Mouse (Mus musculus): Measurements from ENCODE around the gene Smg6. TPM values are rescaled to one million over a fixed set of nuclear protein-coding genes. Genes with fewer than 3 reads are reported as not detected.
A peak's percentile ranks its signal among the peaks of the same experiment; 100 is the strongest.
"Not testable (repeated sequence)": the region's sequence is repeated elsewhere in the genome, so short reads cannot be mapped to it uniquely, and the experiment has no call there.

The Smg6 gene
- polyA plus RNA-seq, 1 experiment from 2014 or later = 17.3 TPM

DNA sequence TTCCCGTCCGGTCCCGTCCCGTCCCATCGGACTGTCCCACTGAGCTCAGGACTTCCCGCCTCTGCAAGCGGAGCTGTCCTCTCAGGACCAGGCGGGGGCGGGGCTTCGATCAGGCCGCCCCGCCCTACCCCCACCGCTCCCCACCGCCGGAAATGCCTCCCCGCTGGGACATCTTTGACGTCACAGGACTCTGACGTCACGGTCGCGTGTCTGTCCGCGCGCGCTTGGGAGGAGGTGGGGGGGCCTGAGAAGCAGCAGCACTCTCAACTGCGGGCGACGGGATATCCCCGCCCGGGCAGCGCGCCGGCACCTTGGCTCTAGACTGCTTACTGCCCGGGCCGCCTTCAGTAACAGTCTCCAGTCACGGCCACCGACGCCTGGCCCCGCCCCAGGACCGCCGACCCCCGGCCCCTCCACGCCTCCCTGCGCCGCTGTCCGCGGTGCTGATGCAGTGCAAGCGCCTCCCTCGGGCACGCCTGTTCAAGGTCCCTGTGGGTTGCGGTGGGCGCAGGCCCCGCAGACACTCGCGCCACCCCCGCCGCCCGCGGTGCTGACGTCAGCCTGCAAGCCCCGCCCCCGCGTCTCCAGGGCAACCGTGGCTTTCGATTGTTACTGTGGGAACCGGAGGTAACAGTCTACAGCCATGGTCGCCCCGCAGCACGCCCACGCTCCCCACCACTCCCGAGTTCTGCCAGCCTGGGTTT is 247.6 kb downstream of the Smg6 start:
- Histone ChIP-seq H3K27me3 (peaks cover 54% of the 10 kb centered on the region), H3K4me1 (peaks cover 60% of the 10 kb centered on the region), H3K4me2 (peak overlapping the region; percentile 92), H3K27ac (no peak overlapping the region), H3K36me3 (no peaks in the 10 kb centered on the region; the same call in 1 of the 2 replicates), H3K9ac (peak overlapping the region; percentile 16; the same call in 1 of the 2 replicates), H3K4me3 (peak overlapping the region; percentile 62), H3K9me3 (no peaks in the 10 kb centered on the region)
- WGBS = under 1% methylated on average over 71 of the region's 71 CpGs
- peak; percentile 63 for ATAC-seq (ENCODE audit: borderline replicate concordance, extremely low read depth, low FRiP score, low TSS enrichment)

DNA sequence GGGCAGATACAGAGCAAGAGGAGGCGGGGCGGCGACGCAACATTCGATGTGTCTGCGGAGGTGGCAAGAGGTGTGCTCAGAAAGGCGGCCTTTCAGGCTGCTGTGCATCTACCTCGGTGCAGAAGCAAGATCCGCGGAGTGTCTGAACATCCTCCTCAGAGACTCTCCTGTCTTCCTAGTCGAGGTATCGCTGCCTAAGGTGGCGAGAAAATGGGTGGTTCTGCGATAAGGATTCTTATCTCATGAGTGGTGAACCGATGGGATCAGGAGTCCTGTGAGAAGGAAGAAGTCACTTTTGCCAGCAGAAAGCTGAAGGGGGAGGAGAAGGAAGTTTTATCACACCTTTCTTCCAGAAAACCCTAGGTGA is 248.2 kb downstream of the Smg6 start:
- 2% methylated on average over 15 of the region's 15 CpGs for WGBS
- no peak for ATAC-seq (ENCODE audit: borderline replicate concordance, extremely low read depth, low FRiP score, low TSS enrichment)
- peak overlapping the region; percentile 62 for H3K4me3 ChIP-seq
- H3K9me3 ChIP-seq = no peaks in the 10 kb centered on the region
- no peak overlapping the region for H3K9ac ChIP-seq
- H3K4me2 ChIP-seq = peak overlapping the region; percentile 92
- no peak overlapping the region for H3K27ac ChIP-seq
- no peaks in the 10 kb centered on the region; the same call in 1 of the 2 replicates for H3K36me3 ChIP-seq
- H3K27me3 ChIP-seq = peaks cover 49% of the 10 kb centered on the region
- H3K4me1 ChIP-seq = peaks cover 55% of the 10 kb centered on the region

DNA sequence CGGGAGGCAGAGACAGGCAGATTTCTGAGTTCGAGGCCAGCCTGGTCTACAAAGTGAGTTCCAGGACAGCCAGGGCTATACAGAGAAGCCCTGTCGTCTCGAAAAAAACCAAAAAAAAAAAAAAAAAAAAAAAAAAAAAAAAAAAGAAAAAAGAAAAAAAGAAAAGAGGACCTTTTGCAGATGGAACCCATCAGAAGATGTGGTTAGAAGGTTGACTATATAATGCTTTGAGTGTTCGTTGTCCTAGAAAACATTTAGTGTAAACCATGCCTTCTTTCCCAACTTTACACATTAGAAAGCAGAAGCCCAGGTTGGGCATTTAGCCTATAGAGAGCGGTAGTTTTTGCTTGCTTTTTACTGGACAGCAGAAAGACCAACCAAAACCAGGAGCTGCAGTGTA is 249.0 kb downstream of the Smg6 start:
- not testable (repeated sequence) for H3K27ac ChIP-seq; ATAC-seq (ENCODE audit: borderline replicate concordance, extremely low read depth, low FRiP score, low TSS enrichment); H3K9ac ChIP-seq; H3K4me3 ChIP-seq; H3K36me3 ChIP-seq; H3K9me3 ChIP-seq
- Histone ChIP-seq H3K4me1 (peaks cover 54% of the 10 kb centered on the region), H3K4me2 (peak overlapping the region; percentile 92; the same call in 1 of the 2 replicates), H3K27me3 (peaks cover 41% of the 10 kb centered on the region)
- WGBS = 66% methylated on average over 6 of the region's 6 CpGs

DNA sequence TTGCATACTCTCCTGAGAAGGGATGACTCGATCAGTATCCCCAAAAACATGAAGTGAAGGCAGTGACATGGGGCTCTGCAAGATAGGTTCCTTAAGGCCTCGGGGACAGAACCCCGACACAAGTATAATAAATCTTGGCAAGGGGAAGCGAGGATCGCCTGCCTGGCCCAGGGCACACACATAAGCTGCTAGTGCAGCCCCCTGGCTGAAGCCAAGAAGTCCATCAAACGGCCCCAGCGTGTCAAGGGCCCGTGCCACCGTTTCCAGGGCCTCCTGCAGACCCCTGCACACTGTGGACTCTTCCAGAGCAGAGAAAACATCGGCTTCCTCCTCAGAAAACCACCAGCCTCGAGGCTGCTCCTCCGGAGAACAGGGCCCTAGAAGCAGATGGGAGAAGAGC is 252.4 kb downstream of the Smg6 start:
- ATAC-seq (ENCODE audit: borderline replicate concordance, extremely low read depth, low FRiP score, low TSS enrichment) = no peak
- peaks cover 13% of the 10 kb centered on the region for H3K36me3 ChIP-seq

DNA sequence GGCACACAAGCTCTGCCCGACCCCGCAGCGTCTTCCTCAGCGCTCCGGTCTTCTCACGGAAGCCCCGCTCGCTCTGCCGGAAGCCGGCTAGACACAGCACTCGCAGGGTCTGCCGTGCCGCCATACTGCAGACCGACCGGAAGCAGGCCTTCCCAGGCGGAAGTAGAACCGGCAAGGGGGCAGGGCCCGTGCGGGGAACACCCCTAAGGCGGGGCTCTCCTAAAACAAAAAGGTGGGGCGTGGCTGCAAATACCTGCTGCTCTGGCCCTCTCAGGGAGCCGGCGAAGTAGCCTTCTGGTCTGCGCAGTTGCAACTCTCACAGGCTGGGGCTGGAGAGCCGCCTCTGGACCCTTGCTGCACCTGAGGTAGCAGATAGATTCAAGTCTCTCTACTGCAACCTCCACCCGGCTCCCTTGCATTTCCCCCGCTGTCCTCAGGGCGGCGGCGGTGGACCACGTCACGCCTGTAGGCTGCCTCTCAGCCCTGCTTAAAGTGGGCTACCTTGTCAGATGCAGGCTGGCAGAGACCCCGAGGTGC is 253.1 kb downstream of the Smg6 start, which contains the start of gene Ovca2:
Ovca2 (minus strand) TSS at position 164 of the 537 bp plus-strand sequence.
- Histone ChIP-seq H3K9me3 (no peaks in the 10 kb centered on the region), H3K27me3 (no peaks in the 10 kb centered on the region), H3K4me3 (peak within 1 kb of the TSS; percentile 78), H3K4me1 (peaks cover 21% of the 10 kb centered on the region), H3K36me3 (peaks cover 20% of the 10 kb centered on the region), H3K4me2 (peak within 1 kb of the TSS; percentile 82), H3K27ac (peak within 1 kb of the TSS; percentile 82), H3K9ac (peak within 1 kb of the TSS; percentile 74)
- ATAC-seq (ENCODE audit: borderline replicate concordance, extremely low read depth, low FRiP score, low TSS enrichment) = peak; percentile 94
- under 1% methylated on average over 32 of the region's 33 CpGs for WGBS

More for the DNA sequence above, 252.4 kb downstream of the Smg6 start:
- Histone ChIP-seq H3K4me1 (peaks cover 28% of the 10 kb centered on the region), H3K9me3 (no peaks in the 10 kb centered on the region), H3K9ac (peak overlapping the region; percentile 74), H3K4me3 (peak overlapping the region; percentile 78), H3K27ac (peak overlapping the region; percentile 82), H3K4me2 (peak overlapping the region; percentile 82), H3K27me3 (peaks cover 7% of the 10 kb centered on the region)
- WGBS = 43% methylated on average over 12 of the region's 12 CpGs

DNA sequence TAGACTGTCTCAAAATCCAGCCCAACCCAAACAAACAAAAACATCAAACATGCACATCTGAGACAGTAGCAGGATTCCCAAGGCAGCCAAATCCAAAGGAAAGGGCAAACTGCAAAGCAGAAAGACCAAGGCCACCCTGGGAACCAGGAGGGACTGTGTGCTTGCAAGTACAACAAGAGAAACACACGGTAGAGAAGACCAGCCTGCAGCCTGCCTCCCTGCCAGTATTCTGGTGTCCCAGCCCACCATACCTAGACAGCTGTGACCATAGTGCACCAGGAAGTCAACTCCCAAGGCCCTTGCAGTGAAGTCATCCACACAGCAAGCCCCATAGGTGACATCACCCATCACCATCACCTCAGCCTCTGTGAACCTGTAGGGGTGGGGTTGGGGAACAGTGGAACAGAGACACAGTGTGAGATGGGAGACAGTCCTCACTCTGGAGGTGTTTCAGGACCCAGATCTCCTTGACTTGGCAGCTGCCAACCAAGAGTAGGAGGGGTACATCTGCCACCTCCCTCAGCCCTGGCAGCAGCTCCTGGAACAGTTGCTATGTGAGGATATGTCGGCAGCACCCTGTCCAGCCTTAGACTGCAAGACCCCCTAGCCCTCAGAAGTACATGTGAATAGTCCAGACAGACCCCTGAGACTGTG is 258.4 kb downstream of the Smg6 start:
- H3K27me3 ChIP-seq = no peaks in the 10 kb centered on the region
- no peak overlapping the region for H3K27ac ChIP-seq
- peaks cover 21% of the 10 kb centered on the region; the same call in 1 of the 2 replicates for H3K36me3 ChIP-seq
- peaks cover 7% of the 10 kb centered on the region for H3K4me1 ChIP-seq
- no peak for ATAC-seq (ENCODE audit: borderline replicate concordance, extremely low read depth, low FRiP score, low TSS enrichment)
- no peak overlapping the region for H3K4me2 ChIP-seq
- H3K4me3 ChIP-seq = no peak overlapping the region
- no peak overlapping the region for H3K9ac ChIP-seq
- H3K9me3 ChIP-seq = no peaks in the 10 kb centered on the region
- 75% methylated on average over 2 of the region's 2 CpGs for WGBS

DNA sequence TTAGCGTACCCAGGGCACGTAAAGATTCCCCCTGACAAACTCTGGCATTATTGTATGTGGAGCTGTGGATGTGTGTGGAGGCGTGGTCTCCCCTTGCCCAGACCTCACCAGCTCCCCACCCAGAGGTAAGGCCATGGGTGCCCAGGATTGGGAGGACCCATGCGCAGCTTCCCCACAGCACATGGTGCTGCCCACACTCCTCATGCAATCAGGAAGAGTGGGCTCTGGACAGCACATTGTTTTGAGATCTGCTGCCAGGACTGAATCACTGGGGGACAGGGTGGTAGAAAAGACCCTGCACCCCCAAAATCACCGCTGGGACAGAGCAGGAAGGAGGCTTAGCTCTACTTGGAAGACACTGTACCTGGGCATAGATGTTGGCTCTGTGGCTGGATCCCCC is 258.9 kb downstream of the Smg6 start:
- H3K4me2 ChIP-seq = no peak overlapping the region
- peaks cover 21% of the 10 kb centered on the region; the same call in 1 of the 2 replicates for H3K36me3 ChIP-seq
- H3K4me1 ChIP-seq = peaks cover 7% of the 10 kb centered on the region
- 82% methylated on average over 5 of the region's 5 CpGs for WGBS
- H3K27me3 ChIP-seq = no peaks in the 10 kb centered on the region
- no peak overlapping the region for H3K27ac ChIP-seq
- ATAC-seq (ENCODE audit: borderline replicate concordance, extremely low read depth, low FRiP score, low TSS enrichment) = no peak
- H3K4me3 ChIP-seq = no peak overlapping the region
- no peak overlapping the region for H3K9ac ChIP-seq
- H3K9me3 ChIP-seq = no peaks in the 10 kb centered on the region

DNA sequence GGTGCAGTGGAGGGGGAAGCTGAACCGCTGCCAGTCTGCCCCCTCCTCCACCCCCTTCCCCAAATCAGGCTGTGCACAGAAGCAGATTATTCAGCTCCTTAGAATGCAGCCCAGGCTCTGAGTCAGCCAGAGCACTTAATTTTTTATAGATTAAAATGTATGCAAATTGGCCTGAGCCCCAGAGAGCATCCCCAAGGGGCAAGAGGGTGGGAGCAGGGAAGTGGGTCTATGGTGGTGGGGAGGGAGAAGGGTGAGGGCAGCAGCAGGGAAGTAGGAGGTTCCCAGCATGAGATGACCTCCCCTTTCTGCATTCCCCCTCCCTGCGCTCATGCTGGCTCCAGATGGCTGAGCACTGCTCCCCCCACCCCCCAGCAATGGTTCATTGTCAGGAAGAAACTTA is 259.4 kb downstream of the Smg6 start:
- peaks cover 21% of the 10 kb centered on the region; the same call in 1 of the 2 replicates for H3K36me3 ChIP-seq
- 59% methylated on average over 2 of the region's 2 CpGs for WGBS

DNA sequence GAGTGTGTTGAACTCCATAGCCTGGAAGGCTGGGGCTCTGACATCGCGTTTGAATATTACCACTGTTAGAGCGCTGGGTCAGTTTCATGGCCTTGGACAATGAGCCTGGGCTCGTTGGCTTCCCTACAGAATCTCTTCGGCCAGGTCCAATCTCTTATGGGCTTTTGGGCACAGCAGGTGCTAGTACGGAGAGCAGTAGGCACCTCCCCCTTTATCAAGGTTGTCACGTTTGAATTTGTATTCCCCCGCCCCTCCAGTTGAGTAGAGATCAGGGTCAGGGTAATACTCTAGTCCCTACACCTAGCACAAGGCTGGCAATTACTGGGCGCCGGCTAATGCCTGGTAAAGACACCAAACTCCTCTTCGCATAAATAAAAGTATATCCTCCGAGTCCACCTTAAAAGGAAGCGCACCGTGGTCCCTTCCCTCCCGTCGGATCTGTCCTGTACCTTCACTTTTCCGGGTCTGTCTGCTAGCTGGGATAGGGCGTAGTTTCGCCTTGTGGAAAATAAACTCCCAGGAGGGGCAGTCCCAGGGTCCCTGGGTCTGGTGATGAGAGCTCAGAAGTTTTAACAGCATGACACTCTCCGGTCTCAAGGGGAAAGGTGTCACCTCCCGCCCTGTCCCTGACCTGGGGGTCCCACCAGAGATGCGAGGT is 264.2 kb downstream of the Smg6 start:
- peak overlapping the region; percentile 56 for H3K9ac ChIP-seq
- H3K27me3 ChIP-seq = peaks cover 34% of the 10 kb centered on the region
- WGBS = under 1% methylated on average over 22 of the region's 22 CpGs
- H3K9me3 ChIP-seq = no peaks in the 10 kb centered on the region
- H3K4me3 ChIP-seq = peak overlapping the region; percentile 69
- no peak overlapping the region for H3K27ac ChIP-seq
- peak; percentile 20; the same call in 1 of the 2 replicates for ATAC-seq (ENCODE audit: borderline replicate concordance, extremely low read depth, low FRiP score, low TSS enrichment)
- H3K4me1 ChIP-seq = peaks cover 41% of the 10 kb centered on the region
- peak overlapping the region; percentile 87 for H3K4me2 ChIP-seq
- H3K36me3 ChIP-seq = no peaks in the 10 kb centered on the region

More for the DNA sequence above, 259.4 kb downstream of the Smg6 start:
- no peak for ATAC-seq (ENCODE audit: borderline replicate concordance, extremely low read depth, low FRiP score, low TSS enrichment)
- Histone ChIP-seq H3K27ac (no peak overlapping the region), H3K27me3 (no peaks in the 10 kb centered on the region), H3K9ac (no peak overlapping the region), H3K9me3 (no peaks in the 10 kb centered on the region), H3K4me2 (no peak overlapping the region), H3K4me1 (peaks cover 9% of the 10 kb centered on the region), H3K4me3 (no peak overlapping the region)

DNA sequence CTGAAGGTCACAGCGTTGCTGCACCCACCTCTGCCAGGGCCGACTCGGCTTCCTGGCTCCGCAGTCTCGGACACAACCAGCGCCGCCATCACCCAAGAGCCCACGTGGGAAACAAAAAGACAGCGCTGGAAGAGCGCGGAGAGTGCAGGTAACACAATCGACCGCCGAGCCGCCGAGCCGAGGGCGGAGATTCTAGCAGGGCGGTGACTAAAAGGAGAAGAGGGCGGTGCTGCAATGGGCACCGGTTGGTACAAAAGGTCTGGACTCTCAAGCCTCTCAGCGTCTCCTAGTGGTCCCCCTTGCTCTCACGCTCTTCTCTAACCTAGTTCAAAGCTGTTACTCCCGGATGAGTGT is 264.7 kb downstream of the Smg6 start:
- Histone ChIP-seq H3K4me3 (peak overlapping the region; percentile 69), H3K4me2 (peak overlapping the region; percentile 87), H3K4me1 (peaks cover 46% of the 10 kb centered on the region), H3K27ac (no peak overlapping the region), H3K9ac (peak overlapping the region; percentile 56), H3K9me3 (no peaks in the 10 kb centered on the region), H3K27me3 (peaks cover 39% of the 10 kb centered on the region), H3K36me3 (no peaks in the 10 kb centered on the region)
- under 1% methylated on average over 24 of the region's 24 CpGs for WGBS
- ATAC-seq (ENCODE audit: borderline replicate concordance, extremely low read depth, low FRiP score, low TSS enrichment) = peak; percentile 74; the same call in 1 of the 2 replicates

DNA sequence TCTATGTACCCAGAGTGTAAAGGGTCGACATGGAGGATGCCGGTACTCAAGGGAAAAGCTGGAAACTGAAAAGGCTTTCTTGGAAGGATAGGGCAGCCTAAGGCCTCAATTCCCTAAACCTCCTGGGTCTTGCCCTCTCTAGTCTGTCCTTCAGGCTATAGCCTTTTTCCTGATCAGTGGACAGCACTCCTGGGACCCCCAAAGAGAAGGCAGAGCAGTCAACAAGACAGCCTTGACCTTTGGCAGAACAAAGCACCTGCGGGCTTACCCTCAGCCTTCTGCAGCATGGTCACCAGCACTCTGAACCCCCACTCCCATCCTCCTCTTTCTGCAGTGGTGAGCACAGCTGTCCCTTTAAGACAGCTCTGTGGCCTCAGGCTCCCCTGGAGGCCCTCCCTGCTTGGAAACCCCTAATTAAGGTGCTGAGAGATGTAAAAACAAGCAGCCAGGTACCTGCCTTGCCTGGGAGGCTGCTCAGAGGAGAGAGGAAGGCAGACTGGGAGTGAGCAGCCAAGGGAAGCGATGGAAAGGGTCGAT is 265.4 kb downstream of the Smg6 start, which contains the start of gene Dph1:
Dph1 (minus strand) TSS at position 337 of the 537 bp plus-strand sequence.
- peak within 1 kb of the TSS; percentile 56 for H3K9ac ChIP-seq
- peaks cover 48% of the 10 kb centered on the region for H3K4me1 ChIP-seq
- peaks cover 45% of the 10 kb centered on the region for H3K27me3 ChIP-seq
- no peak within 1 kb of the TSS for H3K27ac ChIP-seq
- 57% methylated on average over 5 of the region's 5 CpGs for WGBS
- no peak for ATAC-seq (ENCODE audit: borderline replicate concordance, extremely low read depth, low FRiP score, low TSS enrichment)
- no peaks in the 10 kb centered on the region for H3K9me3 ChIP-seq
- no peaks in the 10 kb centered on the region for H3K36me3 ChIP-seq
- H3K4me3 ChIP-seq = peak within 1 kb of the TSS; percentile 69
- H3K4me2 ChIP-seq = peak within 1 kb of the TSS; percentile 87

Measured in lung, embryonic 15.5 days (tissue).